Mouse (Mus musculus) limb, embryonic 10.5 days (tissue): Measurements from ENCODE around the gene Cckar. TPM values are rescaled to one million over a fixed set of nuclear protein-coding genes. Genes with fewer than 3 reads are reported as not detected.
"Not testable (repeated sequence)": the region's sequence is repeated elsewhere in the genome, so short reads cannot be mapped to it uniquely, and the experiment has no call there.

Experiments
- DNase-seq: peaks from one replicate; pipeline ENCODE4 v3.0.0-alpha.2; 2017; ENCODE audit warnings: low spot score
- H3K27ac ChIP-seq: fragments of 300-500 bp; sonication (generic); 2 replicates; pipeline ENCODE4 v1.5.1; 2016; ENCODE audit warnings: mild to moderate bottlenecking
- H3K27me3 ChIP-seq: fragments of 300-500 bp; sonication (generic); 2 replicates; pipeline ENCODE4 v1.6.1; 2016; ENCODE audit warnings: low read depth, mild to moderate bottlenecking; ENCODE audit not compliant: poor library complexity, severe bottlenecking
- H3K36me3 ChIP-seq: fragments of 300-500 bp; sonication (generic); 2 replicates; pipeline ENCODE4 v1.6.1; 2016; ENCODE audit warnings: mild to moderate bottlenecking, moderate library complexity
- H3K4me1 ChIP-seq: fragments of 300-500 bp; sonication (generic); 2 replicates; pipeline ENCODE4 v1.6.1; 2016
- H3K4me3 ChIP-seq: fragments of 300-500 bp; sonication (generic); 2 replicates; pipeline ENCODE4 v1.5.1; 2016; ENCODE audit warnings: mild to moderate bottlenecking, moderate library complexity
- H3K9me3 ChIP-seq: fragments of 300-500 bp; sonication (generic); replicated peaks from 2 replicates; pipeline ENCODE4 v1.6.1; 2016; ENCODE audit warnings: mild to moderate bottlenecking
- WGBS: fragments of 180-500 bp; shearing (Covaris S2); methylation state at CpG from one replicate; pipeline ENCODE4 v1.1.7; 2016; 5-methylcytosine and 5-hydroxymethylcytosine counted together
- polyA plus RNA-seq: library from polyadenylated mRNA; unstranded; fragments of >200 nt; fragmentation: Nextera tagmentation; extraction: Ambion mirVana; gene quantifications from 2 replicates; pipeline ENCODE4 v1.2.1, GENCODE M21; 2016

The Cckar gene
- polyA plus RNA-seq, 1 experiment from 2014 or later: 0.06 TPM

DNA sequence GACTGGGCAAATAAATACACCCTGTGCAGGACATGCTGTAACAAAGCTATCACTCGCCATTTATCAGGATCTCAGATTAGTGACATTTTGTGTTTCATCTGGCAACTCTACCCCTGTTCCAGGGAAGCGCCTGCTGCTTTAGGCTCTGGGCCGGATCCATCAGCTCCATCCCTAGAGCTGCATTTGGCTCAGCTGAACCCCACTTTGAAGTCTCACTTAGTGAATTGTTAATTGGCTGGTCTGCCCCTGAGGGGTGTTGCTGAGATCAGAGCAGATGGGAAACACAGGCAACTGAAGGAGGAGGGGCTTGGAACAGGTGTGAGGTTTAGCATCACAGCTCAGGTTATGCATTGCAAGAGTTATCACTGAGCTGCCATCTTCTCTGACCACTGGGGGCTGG, 15.9 kb downstream of the Cckar start:
- 43% methylated on average over 3 of the region's 3 CpGs for WGBS
- Histone ChIP-seq H3K27me3 (no peaks in the 10 kb centered on the region), H3K36me3 (no peaks in the 10 kb centered on the region), H3K4me1 (no peaks in the 10 kb centered on the region), H3K27ac (no peak overlapping the region), H3K4me3 (no peak overlapping the region), H3K9me3 (no peaks in the 10 kb centered on the region)
- no peak for DNase-seq

GRCm38 (mm10) chr5:53688326-53688725, 19.2 kb downstream of the Cckar start:
- 87% methylated on average over 7 of the region's 7 CpGs for WGBS

DNA sequence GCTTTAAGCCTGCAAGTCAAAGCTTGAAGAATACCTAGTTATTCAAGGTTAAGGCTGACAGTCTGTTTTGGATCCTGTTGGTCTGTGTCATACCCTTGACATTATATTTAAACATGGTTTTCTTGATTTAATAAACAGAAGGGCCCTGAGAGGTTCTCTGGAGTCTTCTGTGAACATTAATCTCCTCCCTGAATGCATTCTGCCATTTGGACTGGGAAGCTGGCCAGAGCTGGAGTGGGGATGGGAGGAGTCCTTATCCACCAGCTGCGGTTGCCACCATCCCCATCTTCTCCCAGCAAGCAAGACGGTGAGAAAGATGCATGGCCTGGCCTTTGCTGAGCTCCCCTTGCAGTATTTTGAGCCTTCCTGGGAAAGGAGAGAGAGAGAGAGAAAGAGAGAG, 21.1 kb downstream of the Cckar start:
- 87% methylated on average over 2 of the region's 2 CpGs for WGBS

More at GRCm38 (mm10) chr5:53688326-53688725, 19.2 kb downstream of the Cckar start:
- no peaks in the 10 kb centered on the region for H3K9me3 ChIP-seq
- H3K27ac ChIP-seq: no peak overlapping the region
- no peaks in the 10 kb centered on the region for H3K27me3 ChIP-seq
- DNase-seq: no peak
- no peaks in the 10 kb centered on the region for H3K4me1 ChIP-seq
- H3K36me3 ChIP-seq: no peaks in the 10 kb centered on the region
- no peak overlapping the region for H3K4me3 ChIP-seq

DNA sequence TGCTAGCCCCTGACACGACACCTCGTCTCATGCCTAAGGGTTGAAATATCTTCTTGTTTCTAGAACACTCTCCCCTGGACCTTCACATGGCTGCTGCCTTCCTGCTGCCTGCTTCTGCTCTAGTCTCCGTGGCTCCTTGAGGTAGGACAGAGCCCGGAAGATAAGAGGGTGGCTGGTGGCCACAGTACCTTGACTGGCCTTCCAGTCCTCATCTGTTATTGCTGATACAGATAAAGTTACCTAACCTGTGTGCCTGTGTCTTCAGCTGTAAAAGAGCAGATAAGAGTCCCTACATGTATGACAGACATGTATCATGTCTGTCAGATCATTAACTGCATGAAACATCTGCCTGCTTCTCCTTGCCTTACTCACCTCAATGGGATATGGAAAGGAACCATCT, 21.9 kb downstream of the Cckar start:
- Histone ChIP-seq H3K4me3 (no peak overlapping the region), H3K9me3 (no peaks in the 10 kb centered on the region), H3K27me3 (no peaks in the 10 kb centered on the region), H3K27ac (no peak overlapping the region), H3K36me3 (no peaks in the 10 kb centered on the region), H3K4me1 (no peaks in the 10 kb centered on the region)
- DNase-seq: no peak
- WGBS: 78% methylated on average over 4 of the region's 4 CpGs

More for the DNA sequence above, 21.1 kb downstream of the Cckar start:
- Histone ChIP-seq H3K9me3 (no peaks in the 10 kb centered on the region), H3K4me3 (no peak overlapping the region), H3K27me3 (no peaks in the 10 kb centered on the region), H3K27ac (no peak overlapping the region), H3K4me1 (no peaks in the 10 kb centered on the region), H3K36me3 (no peaks in the 10 kb centered on the region)
- DNase-seq: no peak

- Histone ChIP-seq H3K4me3 (no peak overlapping the region), H3K4me1 (no peaks in the 10 kb centered on the region), H3K27me3 (no peaks in the 10 kb centered on the region), H3K36me3 (no peaks in the 10 kb centered on the region), H3K9me3 (no peaks in the 10 kb centered on the region), H3K27ac (no peak overlapping the region)
- 85% methylated on average over 1 of the region's 1 CpGs for WGBS
- no peak for DNase-seq
Observed at GRCm38 (mm10) chr5:53684417-53684816, 23.1 kb downstream of the Cckar start.

GRCm38 (mm10) chr5:53683916-53684315, 23.6 kb downstream of the Cckar start:
- H3K9me3 ChIP-seq: no peaks in the 10 kb centered on the region
- no peak overlapping the region for H3K27ac ChIP-seq
- 82% methylated on average over 3 of the region's 3 CpGs for WGBS
- H3K4me3 ChIP-seq: no peak overlapping the region
- no peaks in the 10 kb centered on the region for H3K4me1 ChIP-seq
- H3K27me3 ChIP-seq: no peaks in the 10 kb centered on the region
- no peaks in the 10 kb centered on the region for H3K36me3 ChIP-seq
- DNase-seq: no peak

DNA sequence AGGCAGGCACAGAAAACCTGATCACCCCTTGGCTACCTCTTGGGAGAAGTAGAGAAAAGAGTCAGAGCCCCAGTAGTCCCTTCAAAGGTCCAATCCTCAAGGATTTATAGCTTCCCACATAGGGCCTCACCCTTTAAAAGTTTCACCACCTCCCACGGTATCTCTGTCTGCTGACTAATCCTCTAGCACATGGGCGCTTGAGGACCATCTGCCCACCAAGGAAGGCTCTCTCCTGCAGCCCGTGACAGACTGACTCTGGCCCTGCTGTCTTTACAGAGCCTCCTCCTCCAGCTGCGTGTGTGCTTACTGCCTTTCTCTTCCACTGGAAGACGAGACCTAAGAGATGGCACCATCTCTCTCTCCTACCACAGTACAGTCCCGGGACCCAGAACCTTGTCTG, 27.9 kb downstream of the Cckar start:
- 51% methylated on average over 6 of the region's 6 CpGs for WGBS
- Histone ChIP-seq H3K4me3 (no peak overlapping the region), H3K4me1 (no peaks in the 10 kb centered on the region), H3K36me3 (no peaks in the 10 kb centered on the region), H3K27ac (no peak overlapping the region), H3K9me3 (no peaks in the 10 kb centered on the region), H3K27me3 (no peaks in the 10 kb centered on the region)
- DNase-seq: no peak

- WGBS: 64% methylated on average over 13 of the region's 13 CpGs
- H3K9me3 ChIP-seq: no peaks in the 10 kb centered on the region
- no peaks in the 10 kb centered on the region for H3K36me3 ChIP-seq
- H3K27ac ChIP-seq: no peak overlapping the region
- DNase-seq: no peak
- no peak overlapping the region for H3K4me3 ChIP-seq
- H3K27me3 ChIP-seq: no peaks in the 10 kb centered on the region
- H3K4me1 ChIP-seq: no peaks in the 10 kb centered on the region
Observed at GRCm38 (mm10) chr5:53678036-53678767, 29.3 kb downstream of the Cckar start.

- H3K27me3 ChIP-seq: no peaks in the 10 kb centered on the region
- H3K36me3 ChIP-seq: no peaks in the 10 kb centered on the region
- H3K27ac ChIP-seq: no peak overlapping the region
- H3K9me3 ChIP-seq: no peaks in the 10 kb centered on the region
- no peak for DNase-seq
- 88% methylated on average over 8 of the region's 8 CpGs for WGBS
- H3K4me1 ChIP-seq: no peaks in the 10 kb centered on the region
- H3K4me3 ChIP-seq: no peak overlapping the region
Observed at GRCm38 (mm10) chr5:53676671-53677070, 30.8 kb downstream of the Cckar start.

- not testable (repeated sequence) for H3K9me3 ChIP-seq, H3K27me3 ChIP-seq, H3K4me1 ChIP-seq, H3K27ac ChIP-seq, H3K4me3 ChIP-seq, H3K36me3 ChIP-seq, DNase-seq
- 86% methylated on average over 6 of the region's 6 CpGs for WGBS
Observed at GRCm38 (mm10) chr5:53673493-53674150, 33.9 kb downstream of the Cckar start.

- 22% methylated on average over 5 of the region's 5 CpGs for WGBS
- Histone ChIP-seq H3K4me1 (no peaks in the 10 kb centered on the region), H3K9me3 (no peaks in the 10 kb centered on the region), H3K27ac (no peak overlapping the region), H3K36me3 (no peaks in the 10 kb centered on the region), H3K27me3 (no peaks in the 10 kb centered on the region), H3K4me3 (no peak overlapping the region)
- DNase-seq: peak; percentile 83
Observed at GRCm38 (mm10) chr5:53672352-53672751, 35.2 kb downstream of the Cckar start.

GRCm38 (mm10) chr5:53671507-53671906, 36.0 kb downstream of the Cckar start:
- no peaks in the 10 kb centered on the region for H3K9me3 ChIP-seq
- no peaks in the 10 kb centered on the region for H3K27me3 ChIP-seq
- H3K27ac ChIP-seq: no peak overlapping the region
- no peak for DNase-seq
- H3K36me3 ChIP-seq: no peaks in the 10 kb centered on the region
- H3K4me1 ChIP-seq: no peaks in the 10 kb centered on the region
- H3K4me3 ChIP-seq: no peak overlapping the region
- 74% methylated on average over 4 of the region's 4 CpGs for WGBS

DNA sequence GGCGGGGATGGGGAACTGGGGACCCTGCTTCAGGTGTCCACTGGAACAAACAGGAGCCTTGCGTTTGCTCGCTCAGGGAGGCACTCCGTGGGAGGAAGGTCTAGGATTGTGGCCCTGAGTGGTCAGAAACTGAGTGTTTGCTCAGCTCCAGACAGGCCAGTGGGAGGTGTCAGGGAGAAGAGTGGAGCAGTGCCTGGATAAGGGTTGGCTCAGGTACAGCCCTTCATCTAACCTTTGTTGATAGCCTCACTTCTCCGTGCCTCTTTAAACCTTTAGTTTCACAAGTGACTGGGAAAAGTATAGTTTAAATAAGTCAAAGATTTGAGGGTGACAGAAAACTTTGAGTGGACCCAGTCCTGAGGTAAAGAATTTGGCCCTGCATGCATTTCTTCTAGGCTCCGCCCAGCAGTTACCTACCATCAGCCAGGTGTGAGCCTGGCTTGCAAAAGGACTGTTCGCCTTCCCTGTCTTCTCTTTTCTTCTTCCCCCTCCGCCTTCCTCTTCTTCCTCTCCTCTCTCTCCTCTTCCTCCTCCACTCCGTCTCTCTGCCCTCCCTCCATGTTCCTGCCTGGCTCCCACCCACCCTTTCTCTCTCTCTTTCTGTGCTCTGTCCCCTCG, 37.1 kb downstream of the Cckar start:
- 90% methylated on average over 10 of the region's 10 CpGs for WGBS
- no peak overlapping the region for H3K27ac ChIP-seq

More for the DNA sequence above, 37.1 kb downstream of the Cckar start:
- H3K36me3 ChIP-seq: no peaks in the 10 kb centered on the region
- no peaks in the 10 kb centered on the region for H3K9me3 ChIP-seq
- H3K27me3 ChIP-seq: no peaks in the 10 kb centered on the region
- no peaks in the 10 kb centered on the region for H3K4me1 ChIP-seq
- H3K4me3 ChIP-seq: no peak overlapping the region
- no peak for DNase-seq
